Mouse (Mus musculus): Measurements from ENCODE around the gene Rnf167.

- TF ChIP-seq POLR2A (IDR thresholded peaks at IDR 0.05; ENCODE audit: low read depth, low read length) (no peak), CTCF (conservative IDR thresholded peaks at IDR 0.05; ENCODE audit: insufficient read depth, insufficient read length, low read depth, low read length) (no peak)
These were observed 34.1 kb downstream of the Rnf167 start for GRCm38 (mm10) chr11:70681170-70681569.

All from kidney, adult 2 months (tissue).